Mouse (Mus musculus) testis, adult 2 months (tissue): ENCODE data around the gene 4930407I10Rik. TPM values are rescaled to one million over a fixed set of nuclear protein-coding genes. Genes with fewer than 3 reads are reported as not detected.

Source experiments
- H3K27ac ChIP-seq: fragments of 200-500 bp; 2 replicates; pipeline ENCODE4 v1.5.1; 2012; ENCODE audit warnings: low read depth, low read length; ENCODE audit not compliant: control insufficient read depth, insufficient read depth
- H3K27me3 ChIP-seq: fragments of 200-500 bp; 2 replicates; pipeline ENCODE4 v1.6.1; 2012; ENCODE audit warnings: mild to moderate bottlenecking, low read length, moderate library complexity; ENCODE audit not compliant: control insufficient read depth, insufficient read depth
- H3K36me3 ChIP-seq: fragments of 200-500 bp; 2 replicates; pipeline ENCODE4 v1.6.1; 2012; ENCODE audit warnings: mild to moderate bottlenecking, low read length; ENCODE audit not compliant: control insufficient read depth, insufficient read depth
- H3K4me1 ChIP-seq: fragments of 200-500 bp; 2 replicates; pipeline ENCODE4 v1.6.1; 2012; ENCODE audit warnings: low read length; ENCODE audit not compliant: control insufficient read depth, insufficient read depth
- H3K4me3 ChIP-seq: fragments of 200-500 bp; 2 replicates; pipeline ENCODE4 v1.5.1; 2012; ENCODE audit warnings: low read depth, mild to moderate bottlenecking, low read length, moderate library complexity, mixed read lengths; ENCODE audit not compliant: control insufficient read depth
- CTCF ChIP-seq: fragments of 200-500 bp; IDR thresholded peaks from 2 replicates; pipeline ENCODE4 v1.5.1; 2012; ENCODE audit warnings: low read depth, mild to moderate bottlenecking, inconsistent platforms, low read length, moderate library complexity; ENCODE audit not compliant: control insufficient read depth, insufficient read depth, insufficient replicate concordance
- POLR2A ChIP-seq: fragments of 200-500 bp; IDR thresholded peaks from 2 replicates; pipeline ENCODE4 v1.6.1; 2012; ENCODE audit warnings: low read depth, mild to moderate bottlenecking, inconsistent platforms, low read length, moderate library complexity; ENCODE audit not compliant: control insufficient read depth
- polyA plus RNA-seq: library from polyadenylated mRNA; depleted of rRNA; stranded (reverse); fragments of >200 nt; gene quantifications from 2 replicates; pipeline ENCODE4 v1.2.3, GENCODE M21; 2012; rRNA removed

4930407I10Rik gene
- 86.7 and 90.3 TPM in 2 replicates for polyA plus RNA-seq

DNA sequence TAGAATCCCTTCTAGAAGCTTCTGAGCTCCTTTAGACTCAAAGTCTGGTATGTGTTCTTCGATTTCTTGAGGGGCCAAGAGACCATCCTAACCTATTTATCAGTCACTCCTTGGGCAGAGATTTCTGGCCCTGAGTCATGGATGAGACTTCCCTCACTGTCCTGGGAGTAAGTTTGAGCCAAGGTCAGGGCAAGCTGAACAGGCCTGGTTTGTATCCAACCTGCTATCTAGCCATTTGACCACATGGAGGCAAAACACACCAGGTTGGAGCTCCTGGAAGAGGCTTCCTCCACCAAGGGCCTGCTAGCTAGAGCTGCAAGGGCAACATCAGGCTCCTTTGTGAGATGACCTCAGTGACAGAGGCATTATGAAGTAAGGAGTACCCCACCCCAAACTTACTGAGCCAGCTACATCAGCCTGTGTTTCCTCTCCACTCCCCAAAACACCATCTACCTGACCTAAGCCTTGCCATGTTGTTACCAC, at the start of gene 4930407I10Rik:
Gene 4930407I10Rik, plus strand, starts transcription at position 433 of the 483 bp plus-strand sequence.
- H3K4me1 ChIP-seq: peaks cover 2% of the 10 kb centered on the region; the same call in 1 of the 2 replicates
- peak within 1 kb of the TSS; percentile 23; the same call in 1 of the 2 replicates for H3K27ac ChIP-seq
- H3K36me3 ChIP-seq: no peaks in the 10 kb centered on the region
- no peaks in the 10 kb centered on the region for H3K27me3 ChIP-seq
- TF ChIP-seq POLR2A: no peak; the same call in 1 of the 2 replicates
- no peak for TF ChIP-seq CTCF
- H3K4me3 ChIP-seq: peak within 1 kb of the TSS; percentile 75

DNA sequence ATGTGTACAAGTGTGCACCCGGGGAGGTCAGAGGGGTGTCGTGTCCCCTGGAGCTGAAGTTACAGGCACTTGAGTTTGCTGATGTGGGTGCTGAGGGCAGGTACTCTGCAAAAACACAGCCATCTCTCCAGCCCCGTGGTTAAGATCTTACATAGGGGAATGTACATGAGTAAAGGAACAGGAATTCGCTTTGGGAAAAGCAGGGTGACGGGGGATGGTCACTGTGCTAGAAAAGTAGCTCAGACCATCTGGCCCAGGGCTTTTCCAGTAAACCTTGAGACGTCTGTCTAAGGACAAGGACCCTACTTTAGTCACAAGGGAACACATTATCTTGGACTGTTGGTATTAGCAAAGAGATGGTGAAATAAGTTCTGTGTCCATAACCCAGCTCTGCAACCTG, 47.0 kb upstream of the 4930407I10Rik start:
- no peaks in the 10 kb centered on the region for H3K27me3 ChIP-seq
- H3K36me3 ChIP-seq: no peaks in the 10 kb centered on the region
- H3K4me3 ChIP-seq: no peak overlapping the region
- TF ChIP-seq POLR2A (no peak), CTCF (no peak)
- no peak overlapping the region for H3K27ac ChIP-seq
- H3K4me1 ChIP-seq: peaks cover 2% of the 10 kb centered on the region

GRCm38 (mm10) chr15:82014745-82015391, 44.1 kb upstream of the 4930407I10Rik start:
- TF ChIP-seq POLR2A (no peak), CTCF (no peak)
- Histone ChIP-seq H3K36me3 (no peaks in the 10 kb centered on the region), H3K27me3 (no peaks in the 10 kb centered on the region), H3K4me3 (peak overlapping the region; percentile 93), H3K27ac (peak overlapping the region; percentile 86), H3K4me1 (peaks cover 4% of the 10 kb centered on the region)

DNA sequence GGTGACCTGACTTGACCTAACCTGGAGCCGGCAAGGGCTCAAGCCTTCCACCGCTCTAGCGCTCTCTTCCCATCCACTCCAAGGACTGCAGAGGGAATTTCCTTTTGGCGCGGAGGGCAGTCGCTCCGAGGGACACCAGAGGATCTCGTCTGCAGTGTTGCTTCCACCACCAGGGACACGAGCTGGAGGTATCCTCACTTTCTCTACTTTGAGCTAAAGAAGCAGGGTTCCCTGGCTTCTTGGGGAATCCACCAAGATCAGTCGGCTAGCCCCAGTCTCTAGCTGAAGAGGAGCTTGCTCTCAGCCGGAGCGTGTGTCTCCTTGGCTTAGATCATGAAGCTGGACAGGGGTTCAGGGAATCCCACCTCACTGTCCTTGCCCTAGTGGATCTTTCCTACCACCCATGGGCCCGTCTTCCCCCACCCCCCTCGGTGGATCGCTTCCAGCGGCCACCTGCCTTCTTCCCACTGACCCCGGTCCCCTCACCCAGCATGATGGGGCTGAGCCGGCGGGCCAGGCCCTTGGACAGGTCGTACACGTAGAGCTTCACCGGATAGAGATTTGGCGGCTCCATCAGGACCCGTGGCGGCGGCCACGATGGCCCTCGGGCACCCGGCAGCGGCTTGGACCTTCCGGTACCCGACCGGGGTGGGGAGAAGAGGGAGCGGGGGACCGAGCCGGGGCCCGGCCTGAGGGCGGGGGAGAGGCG, 43.4 kb upstream of the 4930407I10Rik start:
- Histone ChIP-seq H3K4me1 (peaks cover 4% of the 10 kb centered on the region), H3K27me3 (no peaks in the 10 kb centered on the region), H3K4me3 (peak overlapping the region; percentile 93), H3K36me3 (no peaks in the 10 kb centered on the region), H3K27ac (peak overlapping the region; percentile 86)
- TF ChIP-seq POLR2A (no peak; the same call in 1 of the 2 replicates), CTCF (no peak)

DNA sequence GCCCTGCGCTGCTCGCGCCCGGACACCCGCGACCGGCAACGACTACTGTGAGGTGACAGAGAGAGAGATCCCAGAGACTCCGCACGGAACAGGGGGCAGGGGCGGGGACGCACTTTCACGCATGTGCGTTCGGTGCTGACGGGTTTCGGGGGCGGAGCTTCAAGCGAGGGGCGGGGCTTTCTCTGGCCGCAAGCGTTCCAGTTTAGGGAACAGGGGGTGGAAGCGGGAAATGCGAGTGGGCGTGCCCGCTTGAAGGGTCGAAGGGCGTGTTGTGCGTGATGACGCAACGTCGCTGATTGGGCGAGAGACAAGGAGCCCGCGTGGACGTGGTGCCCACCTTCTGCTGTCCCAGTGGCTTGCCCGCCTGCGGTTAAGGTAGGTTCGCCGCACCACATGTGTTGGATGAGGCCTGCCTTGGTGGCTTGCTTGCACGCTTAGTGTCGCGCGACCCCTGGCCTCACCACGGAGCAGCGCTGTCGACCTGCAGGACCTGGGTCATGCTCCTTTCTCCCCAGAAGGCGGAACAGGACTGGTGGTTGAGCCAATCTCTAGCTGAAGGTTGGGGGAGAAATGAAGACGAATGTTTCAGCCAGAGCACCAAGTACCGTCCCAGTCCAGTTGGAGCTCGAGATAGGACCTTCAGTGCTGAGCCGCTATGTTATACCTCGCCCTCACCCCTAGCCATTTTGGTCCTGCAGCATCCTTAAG, 42.7 kb upstream of the 4930407I10Rik start:
- Histone ChIP-seq H3K4me1 (peaks cover 4% of the 10 kb centered on the region), H3K27me3 (no peaks in the 10 kb centered on the region), H3K27ac (peak overlapping the region; percentile 86), H3K4me3 (peak overlapping the region; percentile 93), H3K36me3 (no peaks in the 10 kb centered on the region)
- TF ChIP-seq POLR2A: peak; percentile 94
- no peak for TF ChIP-seq CTCF

DNA sequence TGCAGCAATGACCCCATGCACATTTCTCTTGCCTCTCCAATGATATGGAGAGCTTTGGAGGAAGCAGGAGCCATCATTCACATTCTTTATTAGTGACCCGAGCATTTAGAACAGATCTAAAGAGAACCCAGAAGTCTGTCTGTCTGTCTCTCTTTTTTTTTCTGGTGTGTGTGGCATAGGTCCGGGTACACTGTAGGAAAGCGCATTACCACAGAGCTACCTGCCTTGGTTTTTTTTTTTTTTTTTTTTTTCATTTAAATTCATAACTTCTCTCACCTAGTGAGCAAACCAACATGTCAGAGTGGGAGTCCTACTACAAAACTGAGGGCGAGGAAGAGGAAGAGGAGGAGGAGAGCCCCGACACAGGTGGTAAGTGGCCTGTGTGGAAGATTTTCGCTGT, 42.1 kb upstream of the 4930407I10Rik start:
- no peak for TF ChIP-seq CTCF
- TF ChIP-seq POLR2A: no peak
- H3K27me3 ChIP-seq: no peaks in the 10 kb centered on the region
- peak overlapping the region; percentile 93 for H3K4me3 ChIP-seq
- H3K4me1 ChIP-seq: peaks cover 4% of the 10 kb centered on the region
- H3K36me3 ChIP-seq: no peaks in the 10 kb centered on the region
- peak overlapping the region; percentile 78 for H3K27ac ChIP-seq

DNA sequence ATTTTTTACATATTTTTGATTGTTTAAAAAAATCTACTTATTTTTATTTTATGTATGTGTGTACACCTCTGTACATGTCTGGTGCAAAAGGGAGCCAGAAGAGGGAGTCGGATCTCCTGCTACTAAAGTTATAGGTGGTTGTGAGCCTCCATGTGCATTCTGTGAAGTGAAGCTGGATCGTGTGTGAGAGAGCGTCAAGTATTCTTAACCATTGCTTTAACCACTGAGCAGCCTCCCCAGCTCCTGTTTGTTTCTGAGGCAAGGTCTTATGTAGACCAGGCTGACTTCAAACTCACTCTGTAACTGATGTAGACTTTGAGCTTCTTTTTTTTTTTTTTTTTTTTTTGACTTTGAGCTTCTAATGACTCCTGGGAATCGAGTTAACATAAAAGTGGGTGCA, 41.5 kb upstream of the 4930407I10Rik start:
- TF ChIP-seq CTCF (no peak), POLR2A (no peak)
- Histone ChIP-seq H3K27me3 (no peaks in the 10 kb centered on the region), H3K4me1 (peaks cover 4% of the 10 kb centered on the region), H3K4me3 (no peak overlapping the region), H3K36me3 (no peaks in the 10 kb centered on the region), H3K27ac (no peak overlapping the region)
